Mouse (Mus musculus): ENCODE data around the gene Prkch. TPM values are rescaled to one million over a fixed set of nuclear protein-coding genes. Genes with fewer than 3 reads are reported as not detected.

Prkch gene
- 1 to 10 TPM; 1.7 to 2.2 TPM for total RNA-seq (2023)

DNA sequence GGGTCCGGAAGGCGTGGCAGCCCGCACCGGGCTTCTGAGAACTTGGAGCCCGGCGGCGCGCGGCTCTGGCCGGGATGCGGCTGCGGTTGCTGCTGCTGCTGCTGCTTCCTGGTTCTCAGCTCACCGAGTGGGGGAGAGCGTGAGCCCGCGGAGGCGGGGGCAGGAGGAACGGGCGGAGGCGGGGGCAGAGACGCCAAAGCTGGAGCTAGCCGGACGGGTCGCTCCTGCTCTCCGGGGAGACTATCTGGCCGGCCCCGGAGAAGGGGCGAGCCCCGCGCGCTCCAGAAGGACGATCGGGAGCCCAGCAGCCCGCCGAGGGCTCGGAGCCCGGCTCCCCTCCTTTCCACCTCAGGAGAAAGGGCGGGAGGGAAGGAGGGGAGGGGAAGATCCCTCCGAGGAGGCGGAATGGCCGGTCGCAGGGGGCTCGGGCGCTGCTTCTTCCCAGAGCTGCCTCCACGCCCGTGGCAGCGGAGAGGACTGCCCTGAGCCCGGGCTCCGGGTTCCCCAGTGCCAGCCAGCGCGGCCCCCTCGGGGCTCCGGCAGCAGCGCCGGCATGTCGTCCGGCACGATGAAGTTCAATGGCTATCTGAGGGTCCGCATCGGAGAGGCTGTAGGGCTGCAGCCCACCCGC lies at the start of gene Prkch:
TSS of gene Prkch (plus strand) at position 187 of the 631 bp plus-strand sequence.

DNA sequence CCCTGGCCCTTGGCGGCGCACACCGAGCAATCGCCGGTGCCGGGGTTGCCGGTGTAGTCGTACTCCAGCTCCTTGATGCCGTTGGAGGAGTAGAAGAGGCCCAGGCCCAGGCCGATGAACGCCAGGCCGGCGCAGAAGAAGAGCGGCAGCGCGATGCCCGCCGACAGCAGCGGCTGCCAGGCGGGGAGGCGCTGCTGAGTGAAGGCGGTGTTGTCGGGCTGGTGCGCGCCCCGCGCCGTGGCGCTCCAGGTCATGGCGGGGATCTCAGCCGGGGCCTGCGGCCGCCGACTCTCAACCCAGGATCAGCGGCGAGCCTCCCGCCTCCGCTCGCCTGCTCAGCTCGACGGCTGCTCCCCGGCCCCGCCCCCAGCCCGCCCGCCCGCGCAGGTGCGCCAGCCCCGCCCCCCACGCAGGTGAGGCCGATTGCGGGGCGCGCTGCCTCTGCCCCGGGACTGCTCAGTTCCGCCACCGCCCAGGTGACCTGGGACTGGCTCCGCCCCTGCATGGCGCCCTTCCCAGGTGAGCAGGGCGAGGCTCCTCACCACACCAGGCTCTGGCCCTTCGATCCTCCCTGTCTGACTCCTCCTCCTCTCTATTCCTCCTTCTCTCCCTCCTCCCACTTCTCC lies 38.4 kb upstream of the Prkch start, which contains the start of gene Tmem30b:
TSS of gene Tmem30b (minus strand) at position 307 of the 626 bp plus-strand sequence.

Other genes with a start within 250 kb of the Prkch start
- not detected for gene Tmem30b, start 38.4 kb upstream of the Prkch start, total RNA-seq (2023)